Mouse (Mus musculus) midbrain, embryonic 10.5 days (tissue): ENCODE measurements around the gene Sox5. TPM values are rescaled to one million over a fixed set of nuclear protein-coding genes. Genes with fewer than 3 reads are reported as not detected.

Source experiments
- DNase-seq: peaks from one replicate; pipeline ENCODE4 v3.0.0-alpha.2; 2017; ENCODE audit warnings: low spot score
- H3K27ac ChIP-seq: fragments of 300-500 bp; sonication (generic); replicated peaks from 2 replicates; pipeline ENCODE4 v1.5.1; 2016; ENCODE audit warnings: mild to moderate bottlenecking
- H3K27me3 ChIP-seq: fragments of 300-500 bp; sonication (generic); 2 replicates; pipeline ENCODE4 v1.6.1; 2016; ENCODE audit warnings: low read depth, mild to moderate bottlenecking; ENCODE audit not compliant: poor library complexity, severe bottlenecking
- H3K36me3 ChIP-seq: fragments of 300-500 bp; sonication (generic); 2 replicates; pipeline ENCODE4 v1.6.1; 2016; ENCODE audit warnings: mild to moderate bottlenecking, moderate library complexity
- H3K4me1 ChIP-seq: fragments of 300-500 bp; sonication (generic); 2 replicates; pipeline ENCODE4 v1.6.1; 2016
- H3K4me3 ChIP-seq: fragments of 300-500 bp; sonication (generic); 2 replicates; pipeline ENCODE4 v1.5.1; 2016; ENCODE audit warnings: mild to moderate bottlenecking, moderate library complexity
- H3K9me3 ChIP-seq: fragments of 300-500 bp; sonication (generic); replicated peaks from 2 replicates; pipeline ENCODE4 v1.6.1; 2016; ENCODE audit warnings: mild to moderate bottlenecking
- WGBS: fragments of 180-500 bp; shearing (Covaris S2); methylation state at CpG from one replicate; pipeline ENCODE4 v1.1.7; 2016; 5-methylcytosine and 5-hydroxymethylcytosine counted together
- polyA plus RNA-seq: library from polyadenylated mRNA; unstranded; fragments of >200 nt; fragmentation: Nextera tagmentation; extraction: Ambion mirVana; gene quantifications from 2 replicates; pipeline ENCODE4 v1.2.1, GENCODE M21; 2016

Sox5 gene
- polyA plus RNA-seq, 1 experiment from 2014 or later = 28.2 TPM

DNA sequence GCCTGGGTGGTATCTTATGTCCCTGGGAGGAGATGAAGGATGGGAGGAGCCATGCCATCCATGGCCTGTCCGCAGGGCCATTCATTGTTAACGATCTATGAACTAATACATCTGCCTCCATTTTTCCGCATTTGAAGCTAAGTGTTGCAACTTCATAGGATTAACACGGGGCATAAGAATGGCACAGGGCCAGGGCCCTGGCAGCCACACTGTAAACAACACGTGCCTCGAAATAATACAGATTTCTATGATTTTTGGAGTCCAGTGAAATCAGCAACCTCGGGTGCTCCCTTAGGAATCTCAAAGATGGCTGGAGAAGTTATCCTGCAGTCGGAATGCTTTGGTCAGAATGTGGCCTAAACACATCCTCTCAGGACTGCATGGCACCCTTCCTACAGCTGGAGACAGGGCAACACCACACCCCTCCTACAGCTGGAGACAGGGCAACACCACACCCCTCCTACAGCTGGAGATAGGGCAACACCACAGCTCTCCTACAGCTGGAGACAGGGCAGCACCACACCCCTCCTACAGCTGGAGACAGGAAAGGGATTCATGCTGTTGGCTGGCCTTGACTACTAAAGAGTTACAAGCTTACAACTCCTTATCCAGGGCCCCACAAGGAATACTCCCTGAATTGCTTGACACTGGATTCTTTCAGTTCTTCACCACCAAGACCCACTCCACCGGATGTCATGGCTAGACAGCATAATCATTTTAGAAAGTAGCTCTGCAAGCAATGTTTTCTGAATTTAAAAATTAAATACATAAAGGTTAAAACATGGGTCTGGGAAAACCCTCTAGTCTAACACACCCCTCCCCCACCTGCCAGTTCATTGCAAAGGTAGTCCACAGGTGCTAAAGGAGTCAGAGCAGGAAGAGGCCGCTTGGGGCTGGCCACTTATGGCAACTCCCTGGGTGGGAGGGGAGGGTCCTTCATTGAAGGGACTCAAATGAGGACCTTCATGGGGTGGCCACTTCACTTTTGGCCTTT lies 122.4 kb downstream of the Sox5 start:
- no peaks in the 10 kb centered on the region for H3K27me3 ChIP-seq
- H3K27ac ChIP-seq = no peak overlapping the region
- no peaks in the 10 kb centered on the region for H3K9me3 ChIP-seq
- no peak overlapping the region for H3K4me3 ChIP-seq
- no peak for DNase-seq
- no peaks in the 10 kb centered on the region for H3K36me3 ChIP-seq
- no peaks in the 10 kb centered on the region for H3K4me1 ChIP-seq
- 90% methylated on average over 10 of the region's 10 CpGs for WGBS

DNA sequence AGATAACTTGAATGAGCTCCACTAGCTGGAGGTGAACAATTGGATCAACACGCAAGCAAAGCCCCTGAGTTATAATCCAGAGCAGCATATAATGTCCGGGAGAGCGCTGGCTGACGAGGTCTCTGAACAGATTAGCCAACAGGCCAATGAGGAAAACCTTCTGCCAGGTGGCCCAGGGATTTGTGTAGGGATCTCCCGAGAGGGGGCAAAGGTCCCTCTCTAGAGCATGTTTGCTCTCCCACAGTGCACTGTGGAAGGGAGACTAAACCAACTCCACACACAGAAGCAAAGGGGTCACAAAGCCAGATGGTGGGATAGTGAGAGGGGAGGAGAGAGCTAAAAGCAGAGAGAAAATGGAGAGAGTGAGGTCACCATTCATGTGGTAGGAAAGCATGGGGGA lies 128.9 kb downstream of the Sox5 start:
- no peaks in the 10 kb centered on the region for H3K27me3 ChIP-seq
- WGBS = 67% methylated on average over 5 of the region's 5 CpGs
- no peak for DNase-seq
- H3K4me1 ChIP-seq = peaks cover 18% of the 10 kb centered on the region
- H3K36me3 ChIP-seq = no peaks in the 10 kb centered on the region
- H3K4me3 ChIP-seq = no peak overlapping the region
- H3K9me3 ChIP-seq = no peaks in the 10 kb centered on the region
- no peak overlapping the region for H3K27ac ChIP-seq

DNA sequence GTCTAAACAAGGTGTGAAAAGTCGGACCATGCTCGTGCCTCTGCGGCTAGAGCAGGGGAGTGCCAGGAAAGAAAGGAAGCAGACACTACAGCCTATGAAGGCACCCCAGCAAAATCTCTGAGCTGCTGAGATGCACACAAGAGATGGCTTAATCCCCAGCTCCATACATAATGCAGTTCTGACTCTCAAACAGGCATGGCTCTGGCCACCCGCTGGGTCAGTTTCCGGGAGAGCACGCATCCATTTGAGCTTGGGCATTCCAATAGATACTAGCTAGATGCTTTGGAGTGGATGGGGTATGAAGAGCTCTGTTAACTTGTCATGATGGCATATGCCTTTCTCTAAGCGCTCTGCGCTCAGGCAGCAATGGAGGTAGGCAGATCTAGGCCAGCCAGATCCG lies 132.9 kb downstream of the Sox5 start:
- 56% methylated on average over 9 of the region's 9 CpGs for WGBS
- peaks cover 22% of the 10 kb centered on the region for H3K4me1 ChIP-seq
- DNase-seq = peak; percentile 55
- no peaks in the 10 kb centered on the region for H3K9me3 ChIP-seq
- H3K27ac ChIP-seq = 0 out of 2 replicates have a peak overlapping the region, but pooled peaks have one; percentile 14
- H3K4me3 ChIP-seq = no peak overlapping the region
- H3K36me3 ChIP-seq = no peaks in the 10 kb centered on the region
- no peaks in the 10 kb centered on the region for H3K27me3 ChIP-seq

DNA sequence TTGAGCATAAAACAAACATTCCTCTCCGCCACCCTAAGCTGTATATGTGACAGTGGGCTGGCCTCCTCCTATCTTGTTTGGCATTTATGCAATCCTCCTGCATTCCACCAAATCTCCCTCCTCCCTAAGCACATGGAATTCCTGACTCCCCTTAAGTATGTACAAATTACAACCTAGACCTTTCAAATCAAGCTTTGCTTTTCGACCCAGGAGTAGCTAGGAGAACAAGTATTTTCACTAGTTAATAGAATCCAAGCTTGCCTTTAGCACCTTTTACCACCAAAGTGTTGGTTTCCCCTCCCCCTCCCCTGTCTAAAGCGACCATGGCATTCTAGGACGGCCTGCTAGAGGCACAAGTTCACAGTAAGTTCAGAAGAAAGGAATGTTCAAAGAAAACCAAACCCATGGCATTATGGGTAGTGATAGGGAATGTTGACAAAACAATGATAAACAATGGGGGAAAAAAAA lies 133.6 kb downstream of the Sox5 start:
- Histone ChIP-seq H3K27ac (no peak overlapping the region), H3K4me1 (peaks cover 21% of the 10 kb centered on the region), H3K36me3 (no peaks in the 10 kb centered on the region), H3K27me3 (no peaks in the 10 kb centered on the region), H3K4me3 (no peak overlapping the region), H3K9me3 (no peaks in the 10 kb centered on the region)
- DNase-seq = no peak
- 52% methylated on average over 4 of the region's 4 CpGs for WGBS

DNA sequence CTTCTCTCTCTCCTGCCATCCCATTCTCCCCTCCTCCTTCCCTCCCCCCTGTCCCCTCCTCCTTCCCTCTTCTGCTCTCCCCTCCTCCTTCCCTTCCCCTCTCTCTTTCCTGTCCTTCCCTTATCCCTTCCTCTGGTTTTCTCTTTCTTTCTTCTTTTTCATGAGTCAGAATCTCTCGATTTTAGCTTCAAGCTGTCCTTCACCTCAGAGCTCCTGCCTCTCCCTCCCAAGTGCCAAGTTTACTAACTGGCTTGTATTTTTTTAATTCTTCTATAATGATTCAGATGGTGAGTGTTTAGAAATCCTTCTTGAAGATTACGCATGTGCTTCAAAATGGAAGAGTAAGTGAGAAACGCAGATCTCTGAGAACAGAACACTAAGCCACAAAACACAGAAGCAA lies 135.4 kb downstream of the Sox5 start:
- peaks cover 35% of the 10 kb centered on the region for H3K4me1 ChIP-seq
- H3K36me3 ChIP-seq = no peaks in the 10 kb centered on the region
- no peaks in the 10 kb centered on the region for H3K9me3 ChIP-seq
- 91% methylated on average over 3 of the region's 3 CpGs for WGBS
- H3K27me3 ChIP-seq = no peaks in the 10 kb centered on the region
- no peak overlapping the region for H3K4me3 ChIP-seq
- DNase-seq = no peak
- H3K27ac ChIP-seq = no peak overlapping the region

DNA sequence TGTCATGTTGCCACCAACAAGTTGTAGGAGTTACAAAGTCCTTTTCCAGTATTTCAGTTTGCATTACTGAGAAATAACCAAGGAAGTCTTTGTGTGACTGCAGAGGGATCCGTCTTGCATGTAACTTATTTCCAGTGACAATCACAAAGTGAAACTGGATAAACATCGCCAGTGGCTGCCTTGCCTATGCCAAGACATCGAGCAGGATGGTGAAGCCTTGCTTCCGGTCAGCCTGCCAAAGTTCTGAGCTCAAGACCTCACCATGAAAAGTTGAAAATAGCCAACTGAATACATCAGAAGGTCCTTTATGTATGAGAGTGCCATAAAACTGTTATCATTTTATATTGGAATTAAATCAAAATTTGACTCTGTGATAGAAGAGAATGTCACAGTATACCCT lies 136.0 kb downstream of the Sox5 start:
- Histone ChIP-seq H3K27ac (no peak overlapping the region), H3K9me3 (no peaks in the 10 kb centered on the region), H3K4me1 (peaks cover 38% of the 10 kb centered on the region), H3K36me3 (no peaks in the 10 kb centered on the region), H3K4me3 (no peak overlapping the region), H3K27me3 (0 out of 2 replicates have a peak, but pooled peaks cover 5% of the 10 kb centered on the region)
- no peak for DNase-seq
- 94% methylated on average over 4 of the region's 4 CpGs for WGBS

DNA sequence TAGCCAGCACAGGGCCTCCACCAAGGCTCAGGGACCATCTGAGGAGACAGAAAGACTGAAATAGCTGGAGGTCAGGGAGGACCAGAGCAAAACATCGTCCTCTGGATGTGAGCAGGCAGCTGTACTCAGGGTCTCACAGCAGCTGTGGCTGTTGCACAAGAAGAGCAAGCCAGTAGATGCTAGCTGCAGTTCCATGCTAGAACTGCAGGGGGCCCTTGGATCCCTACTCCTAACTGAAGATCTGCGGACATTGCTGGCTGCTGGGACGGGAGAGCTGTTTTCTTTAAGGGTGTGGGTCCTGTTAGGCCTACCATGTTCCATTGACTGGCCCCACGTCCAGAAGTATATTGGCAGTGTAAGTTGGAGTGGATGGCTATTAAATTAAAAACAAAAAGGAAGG lies 137.1 kb downstream of the Sox5 start:
- Histone ChIP-seq H3K9me3 (no peaks in the 10 kb centered on the region), H3K4me1 (peaks cover 48% of the 10 kb centered on the region), H3K36me3 (no peaks in the 10 kb centered on the region), H3K27ac (no peak overlapping the region), H3K4me3 (no peak overlapping the region), H3K27me3 (0 out of 2 replicates have a peak, but pooled peaks cover 9% of the 10 kb centered on the region)
- peak; percentile 39 for DNase-seq
- 70% methylated on average over 4 of the region's 4 CpGs for WGBS

DNA sequence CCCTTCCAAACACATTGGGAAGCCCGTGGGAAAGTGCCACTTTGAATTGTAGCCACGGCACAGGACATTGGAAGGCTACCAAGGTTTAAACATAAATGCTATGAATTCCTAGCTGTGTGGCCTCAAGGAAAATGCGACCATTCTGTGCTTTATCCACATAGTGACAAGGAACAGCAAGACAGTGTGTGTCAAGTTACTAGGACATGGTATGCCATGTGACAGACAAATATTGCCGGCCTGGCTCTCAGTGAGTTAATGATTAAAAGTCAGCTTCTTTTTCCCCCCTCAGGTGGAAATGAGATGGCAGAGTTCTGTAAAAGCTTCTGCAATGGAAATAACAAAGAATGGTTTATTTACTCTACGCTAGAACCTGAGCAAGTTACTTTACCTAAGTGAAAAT lies 138.2 kb downstream of the Sox5 start:
- H3K36me3 ChIP-seq = no peaks in the 10 kb centered on the region
- no peak overlapping the region for H3K27ac ChIP-seq
- no peaks in the 10 kb centered on the region for H3K9me3 ChIP-seq
- H3K4me3 ChIP-seq = no peak overlapping the region
- WGBS = 89% methylated on average over 5 of the region's 5 CpGs
- DNase-seq = no peak
- peaks cover 54% of the 10 kb centered on the region for H3K4me1 ChIP-seq
- H3K27me3 ChIP-seq = 0 out of 2 replicates have a peak, but pooled peaks cover 9% of the 10 kb centered on the region

DNA sequence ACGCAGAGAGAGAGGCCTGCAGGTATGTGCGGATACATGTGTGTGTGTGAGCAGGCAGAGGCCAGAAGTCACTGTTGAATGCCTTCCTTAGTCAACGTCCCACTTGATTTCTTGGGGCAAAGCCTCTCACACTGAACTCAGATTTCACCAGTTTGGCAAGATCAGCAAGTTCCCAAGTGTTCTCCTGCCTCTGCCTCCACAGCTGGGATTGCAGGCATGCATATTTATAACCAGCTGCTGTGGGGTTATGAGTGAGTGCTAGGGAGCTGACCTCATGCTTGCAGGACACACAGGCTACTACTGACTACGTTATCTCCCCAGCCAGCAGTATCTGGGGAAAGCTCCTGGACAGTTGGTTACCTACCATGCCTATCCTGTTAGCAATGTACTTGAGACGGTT lies 139.9 kb downstream of the Sox5 start:
- no peak overlapping the region for H3K27ac ChIP-seq
- H3K36me3 ChIP-seq = no peaks in the 10 kb centered on the region
- H3K27me3 ChIP-seq = 0 out of 2 replicates have a peak, but pooled peaks cover 9% of the 10 kb centered on the region

DNA sequence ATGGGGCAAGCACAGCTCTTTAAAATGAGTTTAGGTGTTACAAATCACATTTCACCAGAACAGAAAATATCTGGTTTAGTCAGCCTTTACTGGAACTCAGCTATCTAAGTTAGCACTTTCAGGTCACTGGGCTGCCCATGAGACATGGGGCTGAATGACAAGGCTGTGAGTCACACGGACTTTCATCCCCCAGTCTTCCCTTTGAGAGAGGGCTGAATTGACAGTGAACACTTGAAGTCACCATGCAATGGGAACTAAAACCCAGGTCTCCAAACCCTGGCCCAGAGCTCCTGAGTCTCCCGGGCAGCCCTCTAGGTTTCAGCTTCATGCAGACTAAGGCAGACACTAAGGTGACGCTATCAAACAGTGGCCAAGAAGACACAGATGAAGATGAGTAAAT lies 141.2 kb downstream of the Sox5 start:
- WGBS = 88% methylated on average over 3 of the region's 3 CpGs

More for the DNA sequence above, 139.9 kb downstream of the Sox5 start:
- peaks cover 54% of the 10 kb centered on the region for H3K4me1 ChIP-seq
- WGBS = 82% methylated on average over 5 of the region's 5 CpGs
- DNase-seq = no peak
- no peak overlapping the region for H3K4me3 ChIP-seq
- H3K9me3 ChIP-seq = no peaks in the 10 kb centered on the region

DNA sequence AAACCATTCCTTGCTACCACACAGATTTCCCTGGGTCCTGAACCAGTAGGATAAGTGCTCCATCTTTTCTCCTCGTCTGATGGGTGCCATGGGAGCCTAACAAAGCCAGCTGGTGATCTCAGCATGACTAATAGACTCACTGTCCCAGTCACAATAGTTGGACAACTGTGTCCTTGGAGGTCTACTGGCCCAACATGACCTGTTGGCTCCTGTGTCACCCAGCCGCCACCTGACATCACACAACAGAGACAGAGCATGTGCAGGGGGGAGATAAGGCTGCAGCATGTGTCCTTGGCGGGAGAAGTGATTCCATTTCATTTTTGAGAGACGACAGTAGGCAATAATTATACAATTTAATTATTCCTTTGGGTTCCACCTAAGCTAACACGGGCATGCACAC lies 143.2 kb downstream of the Sox5 start:
- Histone ChIP-seq H3K36me3 (no peaks in the 10 kb centered on the region), H3K4me3 (no peak overlapping the region), H3K27ac (peak overlapping the region; percentile 61; the same call in 1 of the 2 replicates), H3K9me3 (no peaks in the 10 kb centered on the region), H3K27me3 (0 out of 2 replicates have a peak, but pooled peaks cover 9% of the 10 kb centered on the region), H3K4me1 (peaks cover 54% of the 10 kb centered on the region)
- WGBS = 72% methylated on average over 5 of the region's 5 CpGs
- DNase-seq = no peak

More for the DNA sequence above, 141.2 kb downstream of the Sox5 start:
- H3K4me3 ChIP-seq = no peak overlapping the region
- H3K4me1 ChIP-seq = peaks cover 54% of the 10 kb centered on the region
- no peaks in the 10 kb centered on the region for H3K9me3 ChIP-seq
- H3K36me3 ChIP-seq = no peaks in the 10 kb centered on the region
- H3K27me3 ChIP-seq = 0 out of 2 replicates have a peak, but pooled peaks cover 9% of the 10 kb centered on the region
- DNase-seq = no peak
- H3K27ac ChIP-seq = 0 out of 2 replicates have a peak overlapping the region, but pooled peaks have one; percentile 46

DNA sequence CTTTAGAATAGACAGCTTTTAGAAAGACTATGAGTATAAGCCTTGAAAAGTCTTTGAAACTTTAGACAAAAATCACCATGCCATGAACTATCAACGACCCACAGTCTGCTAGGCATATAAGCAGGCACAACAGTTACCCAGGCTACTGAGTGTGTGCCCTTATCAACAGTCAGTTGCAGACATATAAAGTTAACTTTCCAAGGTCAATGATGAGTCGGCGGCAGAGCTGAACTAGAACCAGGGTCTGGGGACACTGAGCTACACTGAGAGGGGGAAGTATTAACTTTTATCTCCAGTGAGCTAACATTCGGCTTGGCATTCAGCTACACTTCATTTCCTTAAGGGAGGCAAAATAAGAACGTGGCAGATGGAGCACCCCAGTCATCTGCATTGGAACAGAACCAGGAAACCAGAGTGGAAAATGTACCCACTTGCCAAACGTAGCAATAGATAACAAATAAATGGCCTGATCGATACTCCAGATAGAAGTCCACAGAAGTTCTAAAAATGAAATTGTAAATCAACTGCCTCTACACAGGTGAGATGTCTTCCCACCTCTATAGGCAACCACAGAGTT lies 154.2 kb downstream of the Sox5 start:
- H3K27ac ChIP-seq = no peak overlapping the region
- no peaks in the 10 kb centered on the region for H3K4me1 ChIP-seq
- 90% methylated on average over 7 of the region's 7 CpGs for WGBS
- no peaks in the 10 kb centered on the region for H3K36me3 ChIP-seq
- no peak for DNase-seq
- H3K9me3 ChIP-seq = no peaks in the 10 kb centered on the region
- H3K4me3 ChIP-seq = no peak overlapping the region
- H3K27me3 ChIP-seq = no peaks in the 10 kb centered on the region
